Mouse (Mus musculus): ENCODE measurements around the gene Pid1.
"Not testable (repeated sequence)": the region's sequence is repeated elsewhere in the genome, so short reads cannot be mapped to it uniquely, and the experiment has no call there.

Gene Pid1

DNA sequence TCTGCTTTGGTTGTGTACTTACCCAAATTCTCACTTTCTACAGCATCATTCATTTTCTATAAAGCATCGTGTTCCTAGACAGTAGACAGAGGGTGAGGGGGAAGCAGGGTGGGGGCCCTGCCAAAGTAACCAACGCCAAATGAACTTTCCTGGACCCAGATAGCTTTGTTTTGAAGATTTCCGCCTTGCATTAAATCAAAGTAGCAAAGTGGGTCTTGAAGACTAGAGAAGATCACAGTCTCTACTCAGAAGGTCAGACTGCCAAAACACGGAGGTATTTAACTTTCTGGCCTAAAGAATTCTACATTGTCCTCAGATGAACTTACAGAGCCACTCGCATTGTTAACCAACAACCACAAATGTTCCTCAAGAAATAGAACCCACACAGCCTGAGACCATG is 109.6 kb downstream of the Pid1 start:
- no peak for DNase-seq

DNA sequence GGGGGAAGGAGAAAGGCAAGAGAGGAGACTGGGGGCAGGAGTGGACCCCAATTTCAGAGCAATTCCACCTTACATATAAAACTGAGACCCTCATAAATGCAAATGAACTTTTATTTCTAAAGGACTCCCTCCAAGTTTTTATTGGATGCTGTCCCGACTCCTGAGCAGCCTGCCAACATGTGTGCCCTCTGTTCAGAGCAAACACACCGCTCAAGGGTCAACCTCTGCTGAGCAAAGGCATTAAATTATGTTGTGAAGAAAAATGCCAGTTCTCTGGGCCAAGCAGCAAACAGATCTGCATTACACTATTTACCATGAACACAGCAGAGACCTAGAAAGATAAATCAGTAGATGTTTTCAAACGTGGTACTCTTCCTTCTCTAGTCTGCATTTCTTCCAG is 110.1 kb downstream of the Pid1 start:
- no peak for DNase-seq

DNA sequence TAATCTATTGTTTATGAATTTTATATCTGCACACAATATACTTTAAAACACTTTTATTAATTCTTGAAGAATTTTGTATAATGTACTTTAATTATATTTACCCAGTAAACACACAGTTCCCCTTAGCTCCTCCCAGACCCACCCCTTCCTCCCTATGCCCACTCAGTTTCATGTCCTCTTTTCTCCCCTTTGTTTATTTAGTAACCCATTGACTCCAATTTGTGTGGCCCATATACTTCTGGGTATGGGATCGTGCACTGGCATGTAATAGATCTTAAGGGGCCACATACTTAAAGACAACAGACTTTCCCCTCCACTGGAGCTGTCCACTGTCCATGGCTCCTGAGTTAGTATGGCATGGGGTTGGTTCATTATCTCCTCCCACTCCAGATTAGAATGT is 112.8 kb downstream of the Pid1 start:
- no peak for DNase-seq

DNA sequence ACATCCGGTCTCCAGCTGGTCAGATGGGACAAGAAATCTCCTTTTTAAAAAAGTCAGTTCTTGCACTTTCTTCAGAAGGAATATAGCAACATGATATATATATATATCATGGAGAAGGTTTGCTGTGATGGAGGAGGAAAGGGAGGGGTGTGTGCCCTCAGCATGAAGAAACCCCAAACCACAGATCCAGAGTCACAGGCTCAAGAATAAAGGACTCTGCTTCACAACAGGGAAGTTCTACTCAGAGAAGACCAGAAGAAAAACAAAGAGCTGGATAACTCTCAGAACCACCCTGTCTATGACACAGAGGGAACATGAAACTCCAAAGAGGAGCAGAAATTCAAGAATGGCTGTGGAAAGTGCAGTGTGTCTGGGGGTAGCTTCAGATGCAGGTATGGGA is 113.2 kb downstream of the Pid1 start:
- no peak for DNase-seq

DNA sequence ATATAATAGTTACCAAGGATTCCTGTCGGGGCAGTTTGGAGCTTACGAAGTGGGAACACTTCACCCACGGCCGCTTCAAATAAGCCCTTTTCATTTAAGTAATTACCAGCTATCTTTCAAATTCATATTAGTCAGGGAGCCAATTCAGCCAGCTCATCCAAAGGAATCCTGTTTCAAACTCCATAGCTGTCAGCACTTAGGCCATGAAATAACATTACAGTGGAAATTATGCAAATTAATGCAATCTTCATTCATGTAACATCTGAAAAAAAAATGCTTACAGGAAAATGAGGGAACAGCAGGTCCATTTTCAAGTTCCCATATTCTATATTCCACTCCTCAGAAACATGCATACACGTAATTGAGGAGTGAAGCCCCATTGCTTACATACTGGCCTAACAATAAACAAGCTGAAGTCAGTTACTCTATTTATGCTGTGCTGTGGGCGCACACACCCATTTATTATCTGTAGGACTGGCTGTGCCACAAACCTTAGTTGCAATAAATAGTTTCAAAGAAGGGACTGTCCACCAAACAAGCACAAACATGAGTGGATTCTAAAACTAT is 114.1 kb downstream of the Pid1 start:
- DNase-seq: no peak

- DNase-seq: no peak
Measured at GRCm38 (mm10) chr1:84247111-84247510, 116.9 kb downstream of the Pid1 start.

DNA sequence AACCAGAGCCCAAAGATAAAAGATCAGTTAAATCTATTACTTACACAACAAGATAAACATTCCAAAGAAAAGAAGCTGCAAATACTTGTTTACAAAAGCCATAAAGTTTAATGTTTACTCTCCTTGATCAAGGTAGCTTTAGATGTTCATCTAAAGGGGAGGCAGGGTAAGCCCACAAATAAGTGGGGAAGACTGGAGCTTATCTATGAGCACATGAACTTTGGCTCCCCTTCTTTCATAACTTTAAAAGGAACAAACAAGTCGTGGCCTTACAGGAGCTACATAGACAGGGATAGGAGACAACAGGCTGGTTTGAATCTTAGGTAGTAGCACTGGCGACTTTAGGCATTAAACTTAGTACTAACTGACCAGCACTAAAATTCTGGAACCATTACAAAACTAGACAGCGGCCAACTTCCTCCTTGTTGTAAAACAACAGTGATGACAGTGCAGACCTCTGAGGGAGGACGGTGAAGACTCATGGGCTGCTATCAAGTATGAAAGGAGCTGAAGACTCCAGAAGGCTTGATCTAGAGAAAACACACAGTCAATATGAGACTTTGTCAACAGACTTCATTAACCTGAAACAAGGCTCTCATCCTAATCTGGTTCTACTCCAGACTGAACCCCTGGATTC is 122.7 kb downstream of the Pid1 start:
- no peak for DNase-seq

DNA sequence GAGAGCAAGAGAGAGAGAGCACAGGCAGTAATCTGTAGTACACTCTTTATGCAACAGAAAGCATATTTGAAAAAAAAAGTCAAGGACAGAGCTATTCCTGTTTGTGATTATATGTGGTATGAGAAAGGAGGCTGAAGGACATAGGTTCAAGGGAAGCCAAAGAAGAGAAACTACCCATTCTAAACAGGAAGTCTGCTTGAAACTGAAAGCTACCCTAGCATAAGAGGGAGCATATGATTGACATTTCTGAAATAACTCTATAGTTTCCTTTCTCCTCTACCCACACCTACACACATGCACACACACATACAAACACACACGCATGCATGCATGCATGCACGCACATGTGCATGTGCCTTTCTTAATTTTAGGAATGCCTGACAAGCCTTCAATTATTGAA is 123.8 kb downstream of the Pid1 start:
- no peak for DNase-seq

GRCm38 (mm10) chr1:84230431-84230830 is 133.5 kb downstream of the Pid1 start:
- DNase-seq: no peak

GRCm38 (mm10) chr1:84225626-84226025 is 138.4 kb downstream of the Pid1 start:
- DNase-seq: no peak

DNA sequence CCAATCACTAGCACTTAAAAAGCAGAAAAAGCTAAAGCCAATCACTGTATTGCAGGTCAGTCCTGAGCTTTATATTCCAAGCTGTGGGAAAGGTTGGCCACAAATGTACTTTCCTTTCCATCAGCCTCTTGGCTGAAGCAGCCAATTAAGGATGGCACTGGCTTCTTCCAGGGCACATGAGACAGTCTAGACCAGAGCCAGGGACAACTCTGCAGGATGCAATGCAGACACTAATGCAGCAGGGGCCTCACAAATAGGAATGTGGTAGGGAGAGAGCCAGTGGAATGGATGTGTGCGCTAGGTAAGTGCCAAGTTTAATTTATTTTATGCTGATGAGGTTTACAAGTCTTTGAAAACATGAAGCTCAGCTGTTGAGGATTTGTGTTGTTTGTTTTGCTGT is 141.9 kb downstream of the Pid1 start:
- DNase-seq: no peak

- DNase-seq: peak; percentile 59
Measured at GRCm38 (mm10) chr1:84218605-84219004, 145.4 kb downstream of the Pid1 start.

- DNase-seq: no peak
Measured at GRCm38 (mm10) chr1:84217777-84218176, 146.2 kb downstream of the Pid1 start.

DNA sequence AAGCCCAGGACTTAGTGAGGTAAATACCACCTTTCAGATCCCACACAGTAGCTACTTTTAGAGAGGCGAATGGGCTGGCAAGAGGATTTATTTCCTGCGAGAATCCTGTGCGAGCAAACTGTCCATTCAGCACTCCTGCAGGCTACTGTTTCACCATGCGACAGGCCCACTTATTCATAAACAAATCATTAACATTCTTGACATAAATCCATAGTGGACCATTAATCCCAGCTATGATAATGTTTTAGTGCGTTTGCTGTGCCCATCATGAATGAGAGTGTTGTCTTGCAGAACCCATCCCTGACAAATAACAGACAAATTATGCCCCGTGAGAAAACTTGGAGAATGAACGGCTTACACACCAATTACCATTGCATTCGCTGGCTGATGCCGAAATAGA is 152.5 kb downstream of the Pid1 start:
- peak; percentile 33 for DNase-seq

GRCm38 (mm10) chr1:84205746-84206145 is 158.2 kb downstream of the Pid1 start:
- not testable (repeated sequence) for DNase-seq

DNA sequence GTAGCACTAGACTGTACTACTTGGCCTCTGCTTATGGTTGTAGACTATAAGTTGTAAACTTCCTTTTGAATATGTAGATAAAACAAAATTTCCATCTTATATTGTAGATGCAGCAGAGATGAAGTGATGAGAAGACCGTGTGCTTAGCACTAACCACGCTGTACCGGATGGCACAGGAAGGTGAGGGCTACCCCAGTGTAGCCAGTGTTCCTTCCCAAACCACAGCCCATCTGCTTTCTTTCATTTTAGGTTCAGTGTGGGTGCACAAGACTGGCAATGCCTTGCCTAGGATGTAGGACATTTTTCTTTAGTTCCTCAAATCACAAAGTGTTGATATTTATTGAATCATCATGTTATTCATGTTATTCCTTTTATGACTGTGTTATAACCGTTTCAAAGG is 160.5 kb downstream of the Pid1 start:
- peak; percentile 74 for DNase-seq

DNA sequence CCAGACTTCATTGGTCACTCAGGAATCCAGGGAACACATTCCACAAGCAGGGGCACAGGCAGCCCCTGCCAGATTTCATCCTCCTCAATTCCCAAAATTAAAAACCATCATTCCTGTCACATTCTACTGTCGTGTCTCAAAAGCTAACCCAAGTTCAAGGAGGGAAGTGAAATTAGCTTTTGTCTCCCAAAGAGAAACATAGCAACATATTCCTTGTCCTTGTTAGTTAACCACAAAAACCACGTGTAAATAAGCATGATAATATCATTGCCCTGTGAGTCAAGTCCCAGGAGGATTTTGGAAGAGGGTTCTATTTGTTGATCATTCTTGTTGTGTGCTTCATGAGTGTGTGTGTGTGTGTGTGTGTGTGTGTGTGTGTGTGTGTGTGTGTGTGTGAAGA is 164.1 kb downstream of the Pid1 start:
- no peak for DNase-seq

GRCm38 (mm10) chr1:84198887-84199286 is 165.1 kb downstream of the Pid1 start:
- DNase-seq: no peak

DNA sequence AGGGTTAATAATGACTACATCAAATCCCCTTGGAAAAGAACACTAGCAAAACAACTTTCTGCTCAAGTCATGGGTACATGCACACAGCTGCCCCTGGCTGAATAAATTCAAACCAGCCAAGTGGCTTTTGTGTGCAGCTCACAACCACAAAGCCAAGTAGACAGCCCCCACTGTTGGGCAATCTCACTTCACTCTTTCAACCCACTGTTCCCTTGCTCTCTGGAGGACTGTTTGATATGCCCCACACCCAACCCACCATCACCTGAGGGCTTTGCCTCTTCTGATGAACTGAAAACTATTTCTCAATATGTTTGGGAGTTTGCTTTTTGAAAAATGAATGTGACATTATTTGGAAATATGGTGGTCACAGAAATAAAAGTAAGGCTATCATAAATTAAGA is 171.8 kb downstream of the Pid1 start:
- DNase-seq: no peak

GRCm38 (mm10) chr1:84189446-84189845 is 174.5 kb downstream of the Pid1 start:
- no peak for DNase-seq

DNA sequence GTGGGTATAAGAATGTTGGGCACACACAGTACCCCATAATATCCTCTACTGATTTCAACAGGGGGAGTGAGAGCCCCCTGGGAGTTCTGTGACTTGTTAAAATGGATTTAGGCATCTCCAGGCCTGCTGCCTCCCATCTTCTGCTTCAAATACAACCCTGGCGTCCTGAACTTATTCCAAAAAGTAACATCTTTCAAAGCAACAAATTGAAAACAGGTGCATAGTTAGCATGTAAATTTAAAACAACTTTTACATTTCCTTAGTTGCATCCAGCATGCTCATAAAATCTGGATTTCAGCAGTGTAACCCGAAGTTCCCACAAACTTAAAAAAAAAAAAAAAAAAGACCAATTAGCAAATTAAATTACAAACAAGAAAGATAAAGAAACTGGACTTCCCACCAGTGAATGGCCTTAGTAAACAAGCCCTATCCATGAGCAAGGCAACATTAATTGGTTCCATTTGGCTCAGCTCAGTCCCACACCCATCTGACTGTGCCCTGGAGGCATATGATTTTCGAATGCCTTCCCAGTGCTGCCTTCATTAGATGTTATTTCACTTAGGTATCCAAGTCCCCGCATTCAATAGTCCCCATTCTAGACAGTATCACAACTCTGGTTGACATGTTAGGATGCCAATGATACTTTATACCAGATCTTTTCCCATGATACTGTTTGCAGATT is 177.1 kb downstream of the Pid1 start:
- DNase-seq: no peak

DNA sequence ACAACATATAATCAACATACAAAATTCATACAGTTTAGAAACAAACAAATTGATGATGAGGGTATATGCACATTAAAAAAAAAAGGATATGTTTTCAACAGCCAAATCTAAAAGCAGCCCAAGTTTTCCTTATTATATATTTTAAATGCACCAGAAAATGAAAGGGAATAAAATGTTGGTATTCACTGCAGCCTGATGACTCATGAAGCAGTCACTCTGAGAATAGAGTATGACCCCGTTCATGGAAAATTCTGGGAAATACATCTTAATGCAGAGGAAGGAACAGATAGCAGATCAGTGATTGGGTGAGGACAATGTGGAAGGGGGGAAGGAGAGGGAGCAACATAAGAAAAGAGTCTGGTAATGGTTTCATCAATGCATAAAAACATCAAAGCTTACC is 186.3 kb downstream of the Pid1 start:
- DNase-seq: no peak

GRCm38 (mm10) chr1:84177033-84177432 is 186.9 kb downstream of the Pid1 start:
- DNase-seq: no peak

DNA sequence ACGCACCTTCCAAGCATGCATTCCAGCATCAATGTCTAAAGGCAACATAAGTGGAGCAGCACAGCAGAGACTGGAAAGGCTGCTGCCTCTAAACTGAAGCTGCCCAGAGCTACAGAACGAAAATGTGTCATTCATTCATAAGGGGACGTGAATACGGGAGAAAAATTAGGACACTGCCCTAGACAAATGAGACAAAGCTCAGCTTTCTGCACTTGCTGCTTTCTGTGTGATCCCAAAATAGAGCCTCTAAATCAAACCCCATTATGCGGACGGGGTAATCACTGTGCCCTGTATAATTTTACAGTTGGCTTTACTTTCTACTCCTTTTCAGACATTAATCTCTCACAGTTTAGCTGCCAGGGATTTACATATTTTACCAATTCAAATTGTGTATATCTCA is 191.0 kb downstream of the Pid1 start:
- DNase-seq: no peak

GRCm38 (mm10) chr1:84157790-84158189 is 206.2 kb downstream of the Pid1 start:
- no peak for DNase-seq

Data from right cerebral cortex, adult 18-20 months (tissue).